Mouse (Mus musculus) spleen, postnatal 0 days (tissue): ENCODE data around the gene Ehmt2. TPM values are rescaled to one million over a fixed set of nuclear protein-coding genes. Genes with fewer than 3 reads are reported as not detected.

Experiments
- polyA plus RNA-seq: library from polyadenylated mRNA; unstranded; fragments of >200 nt; fragmentation: Nextera tagmentation; extraction: Ambion mirVana; gene quantifications from 2 replicates; pipeline ENCODE4 v1.2.1, GENCODE M21; 2015

Ehmt2 gene
- polyA plus RNA-seq: 26.6 and 32.9 TPM in 2 replicates

DNA sequence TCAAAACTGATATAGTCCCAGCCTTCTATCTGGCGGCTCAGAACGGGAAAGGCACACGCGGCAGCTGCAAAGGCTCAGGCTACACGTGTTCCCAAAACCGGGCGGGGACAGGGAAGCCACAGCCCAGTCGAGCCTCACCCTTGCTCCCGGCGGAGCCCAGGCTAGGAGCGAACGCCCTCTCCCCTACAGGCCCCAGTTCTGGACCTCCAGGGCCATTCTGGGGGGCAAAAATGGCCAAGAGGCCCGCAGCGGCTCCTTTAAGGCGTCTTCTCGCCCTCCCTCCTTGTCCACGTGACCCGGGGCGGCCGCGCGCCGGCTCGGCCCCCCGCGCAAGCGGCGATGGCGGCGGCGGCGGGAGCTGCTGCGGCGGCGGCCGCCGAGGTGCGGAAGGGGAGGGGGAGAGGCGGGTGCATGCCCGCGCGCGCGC is at the start of gene Ehmt2, which contains the start of gene C2:
Gene Ehmt2, plus strand, starts transcription at position 310 of the 427 bp plus-strand sequence.
Gene C2, minus strand, starts transcription at position 106 of the 427 bp plus-strand sequence.

DNA sequence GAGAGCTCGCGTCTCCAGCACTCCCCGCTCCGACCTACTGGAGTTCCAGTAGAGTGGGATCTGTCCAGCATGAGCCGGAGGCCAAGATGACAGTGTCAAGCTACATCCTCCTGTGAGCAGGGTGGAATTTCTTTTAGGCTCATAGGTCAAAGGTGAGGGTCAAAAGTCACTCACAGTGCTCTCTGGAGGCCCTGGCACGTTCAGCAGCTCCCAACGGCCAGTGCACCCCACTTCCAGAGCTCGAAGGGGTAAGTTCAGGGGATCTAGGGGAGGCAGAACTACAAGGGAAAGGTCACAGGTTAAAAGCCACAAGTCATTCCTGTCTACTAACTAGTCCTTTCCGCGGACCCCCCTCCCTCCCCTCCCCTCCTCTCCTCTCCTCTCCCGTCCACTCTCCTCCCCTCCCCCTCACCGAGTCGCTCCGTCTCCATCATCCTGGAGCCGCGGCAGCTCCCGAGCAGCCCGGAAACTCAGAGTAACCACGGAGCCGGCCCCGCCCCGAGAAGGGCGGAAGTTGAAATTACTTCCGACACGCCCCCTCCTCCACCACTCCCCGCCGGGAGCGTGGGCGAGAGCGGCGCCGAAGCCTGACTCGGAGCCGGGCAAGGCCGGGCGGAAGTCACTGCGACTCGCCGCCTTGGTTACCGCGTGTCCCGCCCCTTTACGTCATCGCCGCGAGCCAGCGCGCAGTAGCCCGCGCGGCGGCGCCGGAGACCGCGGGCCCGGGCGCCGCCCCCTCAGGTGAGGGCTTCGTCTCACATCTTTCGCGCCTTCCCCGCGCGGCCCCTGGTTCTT is 48.4 kb upstream of the Ehmt2 start, which contains the start of the genes Skiv2l and Nelfe:
Gene Skiv2l, minus strand, starts transcription at position 489 of the 795 bp plus-strand sequence.
Gene Nelfe, plus strand, starts transcription at position 670 of the 795 bp plus-strand sequence.

DNA sequence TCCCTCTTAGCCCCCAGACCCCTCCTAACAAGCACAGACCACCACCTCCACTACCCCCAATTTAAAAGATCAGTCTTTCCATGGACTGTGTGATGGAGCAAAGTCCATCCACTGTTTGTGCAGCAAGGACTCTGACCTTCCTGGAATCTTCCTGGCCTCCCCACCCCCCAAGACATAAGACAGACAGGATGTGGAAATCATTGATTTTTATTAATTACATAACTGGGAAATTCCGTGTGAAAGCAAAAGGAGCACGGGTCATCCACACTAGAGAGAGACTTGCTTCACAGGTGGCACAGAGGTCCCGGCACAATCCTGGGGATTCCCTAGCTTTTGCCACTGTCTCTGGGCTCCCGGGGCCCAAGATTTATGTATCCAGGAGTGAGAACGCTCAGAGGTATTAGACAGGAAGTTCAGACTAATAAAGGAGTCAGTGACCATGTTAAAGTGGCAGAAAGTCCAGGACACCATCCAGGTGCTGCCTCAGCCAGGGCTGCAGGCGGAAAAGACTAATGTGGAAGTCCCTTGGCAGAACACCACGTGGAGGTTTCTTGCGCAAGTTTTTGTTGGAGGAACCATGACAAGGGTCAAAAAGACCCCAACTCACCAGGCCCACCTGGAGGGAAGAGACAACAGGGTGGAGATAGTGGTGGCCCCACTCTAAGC is 35.7 kb upstream of the Ehmt2 start, which contains the start of gene Cfb:
Gene Cfb, minus strand, starts transcription at position 103 of the 666 bp plus-strand sequence.

DNA sequence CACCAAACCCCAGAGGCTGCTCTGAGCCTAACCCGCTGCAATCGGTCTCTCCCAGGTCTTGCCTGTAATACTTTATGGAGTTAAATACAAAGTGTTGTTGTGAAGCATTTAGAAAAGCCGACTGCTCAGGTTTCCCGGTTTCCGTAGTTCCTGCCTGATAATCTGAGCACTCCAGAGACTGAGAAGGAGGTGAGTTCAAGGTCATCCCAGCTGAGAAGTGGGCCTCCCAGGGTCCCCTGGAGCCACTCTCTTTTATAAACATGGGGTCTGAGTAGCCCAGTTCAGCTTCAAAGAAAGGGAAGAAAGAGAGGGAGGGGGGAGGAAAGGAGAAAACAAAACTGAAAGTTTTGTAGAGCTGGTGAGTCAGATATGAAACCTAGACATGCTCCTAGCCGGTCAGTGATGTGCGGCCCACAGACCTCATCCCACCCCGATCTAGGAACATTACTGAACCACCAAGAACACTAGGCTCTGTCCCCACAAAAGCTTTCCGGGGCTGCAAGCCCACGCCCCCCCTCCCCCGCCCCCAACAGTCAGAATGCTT is 18.9 kb upstream of the Ehmt2 start, which contains the start of gene Zbtb12:
Gene Zbtb12, plus strand, starts transcription at position 148 of the 544 bp plus-strand sequence.

DNA sequence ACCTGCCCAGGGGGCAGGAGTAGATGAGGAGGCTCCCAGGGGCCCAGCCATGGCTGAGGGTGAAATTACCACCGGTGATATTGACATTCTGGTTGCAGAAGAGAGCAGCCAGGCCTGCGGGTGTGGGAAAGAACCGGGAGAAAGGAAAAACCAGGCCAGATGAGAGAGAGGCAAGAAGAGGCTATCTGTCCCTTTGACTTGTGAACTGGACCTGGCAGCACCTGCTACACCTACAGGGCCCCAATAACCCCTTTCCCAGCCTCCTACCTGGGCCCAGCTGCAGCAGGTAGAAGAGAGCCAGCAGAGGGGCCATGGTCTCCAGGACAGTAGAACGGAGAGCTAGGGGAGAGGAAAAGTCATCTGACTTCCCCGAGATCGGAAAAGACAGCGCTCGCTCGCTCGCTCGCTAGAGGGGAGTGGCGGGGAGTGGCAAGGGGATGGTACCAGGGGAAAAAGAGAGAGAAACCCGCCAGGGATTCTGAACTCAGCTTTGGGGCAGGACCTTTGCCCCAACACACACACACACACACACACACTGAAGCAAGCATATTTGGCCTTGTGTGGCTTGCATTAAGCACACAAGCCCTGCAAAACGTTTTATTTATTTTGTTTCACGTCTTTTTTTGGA is 16.5 kb upstream of the Ehmt2 start, which contains the start of gene Gm20547:
Gene Gm20547, minus strand, starts transcription at position 360 of the 628 bp plus-strand sequence.

DNA sequence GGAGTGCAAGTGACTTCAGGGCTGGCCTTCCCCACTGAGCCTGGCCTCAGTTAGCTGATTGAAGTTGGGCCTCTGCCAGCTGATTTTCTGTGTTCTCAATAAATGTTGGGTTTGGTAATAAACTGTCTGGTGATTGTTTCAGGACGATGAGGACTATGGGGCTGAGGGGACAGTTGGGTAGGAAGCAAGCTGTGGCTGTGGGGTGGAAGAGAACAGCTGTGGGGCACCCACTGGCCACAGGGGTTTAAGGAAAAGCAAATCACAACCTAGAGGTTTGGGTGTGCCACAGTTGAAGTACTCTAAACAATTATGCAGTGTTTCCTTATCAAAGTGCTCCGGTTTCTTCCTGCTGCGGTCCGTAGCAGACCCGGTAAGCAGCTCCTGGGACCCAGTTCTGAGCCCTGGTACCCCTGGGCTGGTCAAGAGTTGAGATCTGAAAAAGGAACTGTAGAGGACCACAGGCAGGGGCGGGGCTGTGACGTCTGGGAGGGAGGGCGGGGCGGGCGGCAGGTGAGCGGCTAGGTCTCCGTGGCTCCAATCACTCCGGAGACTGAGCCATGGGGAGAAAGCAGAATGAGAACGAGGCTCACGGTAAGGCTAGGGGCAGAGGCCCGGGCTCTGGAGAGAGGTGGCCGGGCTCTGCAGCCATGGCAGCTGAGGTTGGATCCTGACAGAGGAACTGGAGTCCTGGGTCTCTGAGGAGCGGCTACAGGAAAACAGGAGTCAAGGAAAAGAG is 15.8 kb downstream of the Ehmt2 start, which contains the start of gene Slc44a4:
Gene Slc44a4, plus strand, starts transcription at position 537 of the 736 bp plus-strand sequence.

DNA sequence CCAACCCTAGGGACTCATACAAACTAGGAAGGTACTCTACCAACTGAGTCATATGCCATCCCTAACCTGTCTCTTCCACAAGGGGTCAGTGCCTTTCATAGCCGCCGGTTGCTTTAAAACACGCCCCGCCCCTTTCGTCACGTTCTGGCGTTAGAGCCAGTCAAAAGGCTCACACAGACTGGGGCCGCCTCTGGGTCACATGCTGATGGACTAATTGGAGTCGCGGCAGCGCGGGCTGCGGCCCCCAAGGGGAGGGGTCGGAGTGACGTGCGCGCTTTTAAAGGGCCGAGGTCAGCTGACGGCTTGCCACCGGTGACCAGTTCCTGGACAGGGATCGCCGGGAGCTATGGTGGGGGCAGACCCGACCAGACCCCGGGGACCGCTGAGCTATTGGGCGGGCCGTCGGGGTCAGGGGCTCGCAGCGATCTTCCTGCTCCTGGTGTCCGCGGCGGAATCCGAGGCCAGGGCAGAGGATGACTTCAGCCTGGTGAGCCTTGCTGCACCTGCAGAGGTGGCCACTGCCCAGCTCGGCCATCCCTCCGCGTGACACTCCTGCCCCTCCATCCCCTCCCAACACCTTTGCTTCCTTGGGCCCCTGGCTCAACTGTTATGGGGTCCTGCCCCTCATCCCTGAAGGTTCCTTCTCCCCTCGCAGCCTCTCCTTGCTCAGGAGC is 32.9 kb downstream of the Ehmt2 start, which contains the start of gene Neu1:
Gene Neu1, plus strand, starts transcription at position 193 of the 674 bp plus-strand sequence.

DNA sequence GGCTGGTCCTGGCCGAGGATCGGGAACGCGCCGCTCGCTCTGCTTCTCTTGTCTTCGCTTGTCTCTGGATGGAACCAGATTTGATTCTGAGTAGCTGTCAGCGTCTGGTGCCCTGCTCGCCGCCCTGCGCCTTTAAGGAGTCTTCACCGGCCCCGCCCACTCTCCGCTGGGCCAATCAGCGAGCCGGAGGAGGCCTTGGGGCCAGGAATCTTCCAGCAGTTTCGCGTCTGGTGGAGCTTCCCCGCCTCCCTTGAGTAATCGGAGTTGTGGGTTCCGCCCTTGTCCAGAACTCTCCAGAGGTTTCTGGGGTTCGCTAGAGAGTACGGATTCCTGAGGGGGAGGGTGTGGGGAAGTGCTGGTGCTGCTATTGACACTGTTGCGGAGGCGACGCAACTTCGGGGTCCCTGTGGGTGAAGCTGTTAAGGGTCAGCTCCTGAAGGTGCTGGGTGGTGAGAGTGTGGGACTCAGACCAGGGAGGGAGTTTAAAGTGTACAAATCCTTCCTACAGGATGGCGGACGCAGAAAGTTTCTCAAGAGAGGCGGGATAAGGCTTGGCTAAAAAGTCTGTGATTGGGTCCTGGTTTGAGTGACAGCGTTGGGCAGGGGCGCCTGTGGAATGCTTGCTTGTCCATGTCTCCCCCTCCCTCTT is 61.0 kb downstream of the Ehmt2 start, which contains the start of gene Hspa1b:
Gene Hspa1b, minus strand, starts transcription at position 109 of the 649 bp plus-strand sequence.

Other genes with a start within 250 kb of the Ehmt2 start
- 2.2 and 3.9 TPM in 2 replicates for gene Tnxb, start 227.9 kb upstream of the Ehmt2 start, polyA plus RNA-seq
- 2.7 and 2.8 TPM in 2 replicates for gene C4b, start 154.6 kb upstream of the Ehmt2 start, polyA plus RNA-seq
- gene Cyp21a1, start 93.9 kb upstream of the Ehmt2 start, polyA plus RNA-seq: not detected in 2 replicates
- 33.1 and 34.3 TPM in 2 replicates for gene Stk19, start 61.5 kb upstream of the Ehmt2 start, polyA plus RNA-seq
- gene Dxo, start 61.5 kb upstream of the Ehmt2 start, polyA plus RNA-seq: 32.9 and 33.7 TPM in 2 replicates
- gene Skiv2l, start 48.3 kb upstream of the Ehmt2 start, polyA plus RNA-seq: 22.8 and 27.9 TPM in 2 replicates
- gene Nelfe, start 48.1 kb upstream of the Ehmt2 start, polyA plus RNA-seq: 49.8 and 51.5 TPM in 2 replicates
- gene Cfb, start 36.0 kb upstream of the Ehmt2 start, polyA plus RNA-seq: 5.7 and 8.3 TPM in 2 replicates
- 0.99 and 1.2 TPM in 2 replicates for gene Zbtb12, start 19.0 kb upstream of the Ehmt2 start, polyA plus RNA-seq
- not detected in 2 replicates for gene Gm20547, start 16.4 kb upstream of the Ehmt2 start, polyA plus RNA-seq
- 7.5 and 11.8 TPM in 2 replicates for gene C2, start 204 bp upstream of the Ehmt2 start, polyA plus RNA-seq
- 0.08 and 0.25 TPM in 2 replicates for gene Slc44a4, start 16.0 kb downstream of the Ehmt2 start, polyA plus RNA-seq
- gene Neu1, start 32.8 kb downstream of the Ehmt2 start, polyA plus RNA-seq: 15.6 and 21.0 TPM in 2 replicates
- 0.13 and 0.32 TPM in 2 replicates for gene Hspa1b, start 60.8 kb downstream of the Ehmt2 start, polyA plus RNA-seq
- not detected in 2 replicates for gene Gm20481, start 71.4 kb downstream of the Ehmt2 start, polyA plus RNA-seq
- 1.7 and 1.8 TPM in 2 replicates for gene Hspa1a, start 73.7 kb downstream of the Ehmt2 start, polyA plus RNA-seq
- 0.23 and 0.30 TPM in 2 replicates for gene Hspa1l, start 74.2 kb downstream of the Ehmt2 start, polyA plus RNA-seq
- gene Lsm2, start 83.4 kb downstream of the Ehmt2 start, polyA plus RNA-seq: 138 and 160 TPM in 2 replicates
- 104 and 108 TPM in 2 replicates for gene Vars, start 102.5 kb downstream of the Ehmt2 start, polyA plus RNA-seq
- 0.40 and 0.49 TPM in 2 replicates for gene Vwa7, start 118.1 kb downstream of the Ehmt2 start, polyA plus RNA-seq
- 19.7 and 23.0 TPM in 2 replicates for gene Sapcd1, start 129.5 kb downstream of the Ehmt2 start, polyA plus RNA-seq
- gene Msh5, start 148.3 kb downstream of the Ehmt2 start, polyA plus RNA-seq: 6.9 and 8.1 TPM in 2 replicates
- gene Clic1, start 151.5 kb downstream of the Ehmt2 start, polyA plus RNA-seq: 245 and 258 TPM in 2 replicates
- 52.0 and 69.5 TPM in 2 replicates for gene Ddah2, start 160.6 kb downstream of the Ehmt2 start, polyA plus RNA-seq
- 0.17 TPM in 1 of 2 replicates, not detected in the other for gene Ly6g6c, start 166.9 kb downstream of the Ehmt2 start, polyA plus RNA-seq
- gene Mpig6b, start 167.7 kb downstream of the Ehmt2 start, polyA plus RNA-seq: 2.5 and 3.1 TPM in 2 replicates
- gene Ly6g6e, start 178.4 kb downstream of the Ehmt2 start, polyA plus RNA-seq: 0.23 and 0.47 TPM in 2 replicates
- 1.2 and 2.1 TPM in 2 replicates for gene Ly6g6d, start 179.6 kb downstream of the Ehmt2 start, polyA plus RNA-seq
- gene Ly6g6f, start 187.1 kb downstream of the Ehmt2 start, polyA plus RNA-seq: 1.4 and 2.2 TPM in 2 replicates
- gene Abhd16a, start 190.8 kb downstream of the Ehmt2 start, polyA plus RNA-seq: 101 and 108 TPM in 2 replicates
- not detected in 2 replicates for gene Ly6g5c, start 209.8 kb downstream of the Ehmt2 start, polyA plus RNA-seq
- gene Ly6g5b, start 217.0 kb downstream of the Ehmt2 start, polyA plus RNA-seq: 0.81 and 1.3 TPM in 2 replicates
- gene Gpank1, start 223.0 kb downstream of the Ehmt2 start, polyA plus RNA-seq: 19.0 and 20.3 TPM in 2 replicates
- gene Csnk2b, start 223.6 kb downstream of the Ehmt2 start, polyA plus RNA-seq: 191 and 199 TPM in 2 replicates
- gene D17H6S53E, start 227.9 kb downstream of the Ehmt2 start, polyA plus RNA-seq: 6.7 and 8.1 TPM in 2 replicates
- gene Apom, start 233.6 kb downstream of the Ehmt2 start, polyA plus RNA-seq: 0.17 and 0.64 TPM in 2 replicates
- 31.2 and 32.4 TPM in 2 replicates for gene Bag6, start 236.7 kb downstream of the Ehmt2 start, polyA plus RNA-seq